Mouse (Mus musculus): ENCODE results near the gene Nps. TPM values are rescaled to one million over a fixed set of nuclear protein-coding genes. Genes with fewer than 3 reads are reported as not detected.

Nps gene
- polyA plus RNA-seq, 2 experiments: 0.23 to 0.45 TPM

DNA sequence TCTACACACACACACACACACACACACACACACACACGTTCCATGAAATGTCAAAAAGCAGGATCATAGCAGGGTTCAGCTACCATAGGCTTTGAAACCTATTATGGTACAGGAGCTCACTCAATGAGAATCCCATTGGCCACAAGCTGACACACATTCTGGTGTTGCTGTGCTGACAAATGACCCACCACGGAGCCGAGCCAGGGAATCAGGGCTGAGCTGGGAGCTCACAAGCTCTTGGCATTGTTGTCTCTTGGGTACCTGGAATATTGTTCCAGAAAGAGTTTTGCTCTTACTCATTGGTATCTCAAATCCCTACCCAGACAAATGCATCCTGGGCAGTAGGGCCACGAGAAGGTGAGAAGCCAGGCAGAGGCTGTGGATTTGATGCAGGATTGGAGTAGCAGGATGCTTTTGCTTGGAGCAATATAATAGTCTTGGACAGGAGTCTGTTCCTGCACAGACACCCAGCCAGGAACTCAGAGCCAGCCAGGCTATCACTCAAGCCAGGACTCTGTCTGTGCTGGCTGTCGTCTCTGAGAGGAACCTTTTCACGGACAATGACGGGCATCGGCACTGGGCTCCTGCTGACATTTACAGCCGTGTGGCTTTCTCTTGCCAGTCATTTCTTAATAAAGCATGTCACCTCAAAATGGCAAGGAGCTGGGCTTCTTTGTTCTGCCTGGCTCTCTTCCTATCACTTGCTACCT lies 14.2 kb upstream of the Nps start:
- H3K27me3 ChIP-seq (ENCODE audit: control insufficient read depth, insufficient read depth, low read length): no peaks in the 10 kb centered on the region
- no peak overlapping the region for H3K9ac ChIP-seq (ENCODE audit: low read depth, low read length, severe bottlenecking)
- H3K36me3 ChIP-seq (ENCODE audit: control insufficient read depth, insufficient read depth, low read length): no peaks in the 10 kb centered on the region
- H3K9me3 ChIP-seq (ENCODE audit: control insufficient read depth, low read length): no peaks in the 10 kb centered on the region
- DNase-seq (ENCODE audit: low spot score) (no peak), ATAC-seq (ENCODE audit: low FRiP score, low read depth) (no peak)
- TF ChIP-seq POLR2A (IDR thresholded peaks at IDR 0.05; ENCODE audit: borderline replicate concordance, extremely low read depth, insufficient read depth, insufficient read length): no peak
- no peak overlapping the region for H3K27ac ChIP-seq (replicated peaks; ENCODE audit: low read depth, low read length)
- H3K4me3 ChIP-seq (replicated peaks; ENCODE audit: low read length): no peak overlapping the region
- H3K4me1 ChIP-seq (ENCODE audit: control insufficient read depth, insufficient read depth, low read length): no peaks in the 10 kb centered on the region
- 78% methylated on average over 9 of the region's 9 CpGs for WGBS
- no peak overlapping the region for H3K4me2 ChIP-seq (replicated peaks; ENCODE audit: low read depth, low read length, severe bottlenecking)

DNA sequence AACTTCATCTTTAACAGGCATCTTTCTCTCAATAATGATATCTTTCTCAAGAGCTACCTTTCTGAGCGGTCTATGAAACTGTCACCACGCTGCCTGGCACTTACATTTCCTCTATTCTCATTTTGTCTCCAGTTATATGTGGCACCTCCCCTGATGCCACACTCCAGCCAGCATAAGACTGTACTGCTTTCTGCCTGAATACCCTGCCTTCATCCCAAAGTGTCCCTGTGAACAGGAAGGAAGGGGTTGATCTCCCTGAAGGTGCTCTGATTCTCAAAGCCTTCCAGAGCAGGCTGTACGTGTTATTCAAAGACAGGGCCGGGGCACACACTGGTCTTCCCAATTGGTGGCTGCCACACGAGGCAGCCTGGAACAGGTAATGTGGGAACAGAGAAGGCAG lies 12.1 kb upstream of the Nps start:
- H3K4me1 ChIP-seq (ENCODE audit: control insufficient read depth, insufficient read depth, low read length): no peaks in the 10 kb centered on the region
- no peaks in the 10 kb centered on the region for H3K9me3 ChIP-seq (ENCODE audit: control insufficient read depth, low read length)
- no peak for DNase-seq (ENCODE audit: low spot score)
- H3K4me3 ChIP-seq (replicated peaks; ENCODE audit: low read length): no peak overlapping the region
- no peaks in the 10 kb centered on the region for H3K27me3 ChIP-seq (ENCODE audit: control insufficient read depth, insufficient read depth, low read length)
- H3K9ac ChIP-seq (ENCODE audit: low read depth, low read length, severe bottlenecking): no peak overlapping the region
- no peak overlapping the region for H3K4me2 ChIP-seq (replicated peaks; ENCODE audit: low read depth, low read length, severe bottlenecking)
- ATAC-seq (ENCODE audit: low FRiP score, low read depth): no peak
- TF ChIP-seq POLR2A (IDR thresholded peaks at IDR 0.05; ENCODE audit: borderline replicate concordance, extremely low read depth, insufficient read depth, insufficient read length): no peak
- no peaks in the 10 kb centered on the region for H3K36me3 ChIP-seq (ENCODE audit: control insufficient read depth, insufficient read depth, low read length)
- WGBS: 82% methylated on average over 5 of the region's 5 CpGs
- no peak overlapping the region for H3K27ac ChIP-seq (replicated peaks; ENCODE audit: low read depth, low read length)

DNA sequence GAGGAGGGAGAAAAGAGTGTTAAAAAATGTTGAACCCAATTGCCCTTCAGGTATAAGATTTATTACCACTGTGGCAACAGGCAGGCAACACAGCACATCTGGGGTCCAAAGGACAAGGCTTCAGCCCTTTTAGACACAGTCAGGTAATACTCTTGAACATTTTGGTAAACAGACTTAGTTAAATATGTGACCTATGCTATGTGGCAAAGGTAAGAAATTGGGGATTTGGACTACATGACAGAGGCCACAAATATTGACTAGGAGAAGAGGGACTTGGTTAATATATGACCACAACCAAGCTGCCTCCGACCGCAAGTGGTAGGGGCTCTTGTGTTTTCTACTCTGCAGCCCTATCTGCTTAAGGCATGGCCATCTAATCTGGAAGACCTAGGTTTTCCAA lies 5.3 kb upstream of the Nps start:
- Histone ChIP-seq H3K9ac (ENCODE audit: low read depth, low read length, severe bottlenecking) (no peak overlapping the region), H3K4me3 (replicated peaks; ENCODE audit: low read length) (no peak overlapping the region), H3K4me2 (replicated peaks; ENCODE audit: low read depth, low read length, severe bottlenecking) (no peak overlapping the region), H3K27ac (replicated peaks; ENCODE audit: low read depth, low read length) (no peak overlapping the region), H3K9me3 (ENCODE audit: control insufficient read depth, low read length) (peaks cover 5% of the 10 kb centered on the region; the same call in 1 of the 2 replicates), H3K27me3 (ENCODE audit: control insufficient read depth, insufficient read depth, low read length) (no peaks in the 10 kb centered on the region), H3K4me1 (ENCODE audit: control insufficient read depth, insufficient read depth, low read length) (no peaks in the 10 kb centered on the region), H3K36me3 (ENCODE audit: control insufficient read depth, insufficient read depth, low read length) (no peaks in the 10 kb centered on the region)
- no peak for ATAC-seq (ENCODE audit: low FRiP score, low read depth)
- no peak for DNase-seq (ENCODE audit: low spot score)
- no peak for TF ChIP-seq POLR2A (IDR thresholded peaks at IDR 0.05; ENCODE audit: borderline replicate concordance, extremely low read depth, insufficient read depth, insufficient read length)
- WGBS: 88% methylated on average over 2 of the region's 2 CpGs

DNA sequence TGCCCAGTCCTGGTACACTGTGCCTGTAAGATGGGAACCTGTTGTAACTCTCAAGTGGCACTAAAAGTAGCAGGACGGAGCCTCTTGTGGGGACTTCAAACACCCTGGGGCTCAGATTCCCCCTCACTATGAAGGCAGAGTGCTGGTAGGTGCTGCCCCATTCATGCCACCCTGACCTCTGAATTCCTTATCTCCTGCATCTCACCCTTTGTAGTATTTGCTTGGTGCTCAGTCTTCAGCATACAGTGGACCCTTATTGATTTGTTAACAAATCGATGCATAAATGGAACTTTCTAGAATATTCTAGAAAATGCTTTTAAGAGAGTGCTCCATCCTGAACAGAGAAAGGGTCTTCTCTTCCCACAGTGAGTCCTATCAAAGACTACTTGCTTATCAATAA lies 4.1 kb upstream of the Nps start:
- Histone ChIP-seq H3K4me2 (replicated peaks; ENCODE audit: low read depth, low read length, severe bottlenecking) (no peak overlapping the region), H3K4me1 (ENCODE audit: control insufficient read depth, insufficient read depth, low read length) (no peaks in the 10 kb centered on the region), H3K27me3 (ENCODE audit: control insufficient read depth, insufficient read depth, low read length) (no peaks in the 10 kb centered on the region), H3K36me3 (ENCODE audit: control insufficient read depth, insufficient read depth, low read length) (no peaks in the 10 kb centered on the region), H3K9ac (ENCODE audit: low read depth, low read length, severe bottlenecking) (no peak overlapping the region), H3K9me3 (ENCODE audit: control insufficient read depth, low read length) (peaks cover 5% of the 10 kb centered on the region; the same call in 1 of the 2 replicates), H3K4me3 (replicated peaks; ENCODE audit: low read length) (no peak overlapping the region), H3K27ac (replicated peaks; ENCODE audit: low read depth, low read length) (no peak overlapping the region)
- ATAC-seq (ENCODE audit: low FRiP score, low read depth): no peak
- 85% methylated on average over 2 of the region's 2 CpGs for WGBS
- DNase-seq (ENCODE audit: low spot score): no peak
- no peak for TF ChIP-seq POLR2A (IDR thresholded peaks at IDR 0.05; ENCODE audit: borderline replicate concordance, extremely low read depth, insufficient read depth, insufficient read length)

DNA sequence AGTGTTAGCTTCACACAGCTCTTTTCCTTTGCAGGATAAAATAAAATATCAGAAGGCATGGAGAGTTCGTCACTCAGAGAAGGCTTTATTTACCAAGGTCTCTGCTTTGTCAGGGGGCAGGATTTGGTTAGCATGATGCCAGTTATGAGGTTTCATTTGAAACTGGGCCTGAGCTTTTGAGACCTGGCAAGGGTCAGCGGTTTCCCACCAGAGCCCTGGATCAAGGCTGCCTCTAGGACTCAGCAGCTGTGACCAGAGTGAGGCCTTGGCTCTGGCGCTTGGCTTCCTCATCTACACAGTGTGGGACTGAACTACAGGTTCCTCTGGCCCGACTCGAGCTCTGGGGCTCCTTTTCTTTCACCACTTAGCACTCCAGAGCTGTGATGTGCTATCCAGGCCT lies 12.5 kb downstream of the Nps start:
- Histone ChIP-seq H3K9ac (ENCODE audit: low read depth, low read length, severe bottlenecking) (no peak overlapping the region), H3K9me3 (ENCODE audit: control insufficient read depth, low read length) (no peaks in the 10 kb centered on the region), H3K36me3 (ENCODE audit: control insufficient read depth, insufficient read depth, low read length) (no peaks in the 10 kb centered on the region), H3K4me2 (replicated peaks; ENCODE audit: low read depth, low read length, severe bottlenecking) (no peak overlapping the region), H3K4me1 (ENCODE audit: control insufficient read depth, insufficient read depth, low read length) (no peaks in the 10 kb centered on the region), H3K27me3 (ENCODE audit: control insufficient read depth, insufficient read depth, low read length) (no peaks in the 10 kb centered on the region), H3K27ac (replicated peaks; ENCODE audit: low read depth, low read length) (no peak overlapping the region), H3K4me3 (replicated peaks; ENCODE audit: low read length) (no peak overlapping the region)
- WGBS: 80% methylated on average over 5 of the region's 5 CpGs
- no peak for DNase-seq (ENCODE audit: low spot score)
- no peak for ATAC-seq (ENCODE audit: low FRiP score, low read depth)
- no peak for TF ChIP-seq POLR2A (IDR thresholded peaks at IDR 0.05; ENCODE audit: borderline replicate concordance, extremely low read depth, insufficient read depth, insufficient read length)
